8 mouse cellular contexts compared by ENCODE assay signal in genomic region chr8:3754261-3754850, GRCm38 (mm10). TPM values are rescaled to one million over a fixed set of nuclear protein-coding genes. Genes with fewer than 3 reads are reported as not detected.
A peak's percentile ranks its signal among the peaks of the same experiment; 100 is the strongest.
DNase-seq lines count a peak whose midpoint lies in the region; ATAC-seq and TF ChIP-seq lines count a peak whose summit lies in the region.
"Had no signal": no experiment of that assay in that cellular context is flagged by ENCODE, and none has a peak within 500 bp of the region (broad histone marks: within the 10 kb centered on the region; RNA-seq: fewer than 3 reads in every experiment).

No protein-coding gene starts in this region.

- no peak overlapping the region for H3K4me3 ChIP-seq in CH12.LX (replicated peaks in 1 of 3; ENCODE audit: low read depth in 2 of 3, low read length in 2 of 3, poor library complexity in 1 of 3)
- H3K4me3 ChIP-seq in heart, embryonic 13.5 days, result no peak overlapping the region
- H3K4me3 ChIP-seq: megakaryocyte, embryonic 14.5 days had no signal

- dilution Hi-C loops in CH12.LX (cut with MboI; ENCODE audit: extremely low pct_ligation_motif_present, extremely low pct_unique_long_range_greater_than_20kb, low sequenced_read_pairs), result no loop called here

- TF ChIP-seq CTCF in CH12.LX (conservative IDR thresholded peaks at IDR 0.05 in 1 of 2, IDR thresholded peaks at IDR 0.05 in 1 of 2; ENCODE audit: low read depth in 2 of 2, low read length in 2 of 2), result no peak

- no peak overlapping the region for H3K9ac ChIP-seq in CH12.LX (ENCODE audit: insufficient read depth, low read depth)
- H3K9ac ChIP-seq in heart, embryonic 13.5 days, result no peak overlapping the region

- peak; percentile 99 for ATAC-seq in heart, embryonic 13.5 days (ENCODE audit: extremely low read depth, insufficient number of reproducible peaks, low FRiP score, low TSS enrichment)
- peak; percentile 99 for ATAC-seq in megakaryocyte progenitor cell, adult 5-6 weeks (replicated peaks; ENCODE audit: poor library complexity)

- H3K9me3 ChIP-seq in CH12.LX (replicated peaks; ENCODE audit: low read length), result peaks cover 3% of the 10 kb centered on the region
- peaks cover 24% of the 10 kb centered on the region for H3K9me3 ChIP-seq in heart, embryonic 13.5 days

- no peak overlapping the region for H3K4me2 ChIP-seq in CH12.LX (ENCODE audit: insufficient read depth, low read depth, poor library complexity, severe bottlenecking)
- H3K4me2 ChIP-seq in heart, embryonic 13.5 days, result no peak overlapping the region

- H3K27me3 ChIP-seq in CH12.LX (replicated peaks), result peaks cover 13% of the 10 kb centered on the region
- no peaks in the 10 kb centered on the region for H3K27me3 ChIP-seq in heart, embryonic 13.5 days (replicated peaks)
- H3K27me3 ChIP-seq: megakaryocyte, embryonic 14.5 days had no signal

- 62% methylated on average over 18 of the region's 18 CpGs for WGBS in heart, embryonic 13.5 days

- H3K27ac ChIP-seq in CH12.LX (ENCODE audit: insufficient read depth, low read depth), result no peak overlapping the region
- H3K27ac ChIP-seq in heart, embryonic 13.5 days (replicated peaks), result no peak overlapping the region

- TF ChIP-seq RAD21 in CH12.LX (IDR thresholded peaks at IDR 0.05; ENCODE audit: low read depth, low read length), result no peak

- no peak for TF ChIP-seq POLR2A in CH12.LX (IDR thresholded peaks at IDR 0.05; ENCODE audit: low read depth, low read length)

- no peaks in the 10 kb centered on the region for H3K4me1 ChIP-seq in CH12.LX (ENCODE audit: control insufficient read depth in 1 of 2, insufficient read depth in 2 of 2)
- H3K4me1 ChIP-seq in heart, embryonic 13.5 days, result no peaks in the 10 kb centered on the region
- H3K4me1 ChIP-seq: megakaryocyte, embryonic 14.5 days had no signal

- TF ChIP-seq EP300 in CH12.LX (IDR thresholded peaks at IDR 0.05; ENCODE audit: low read length), result no peak

- H3K36me3 ChIP-seq in CH12.LX (replicated peaks in 1 of 2; ENCODE audit: control insufficient read depth in 1 of 2, insufficient read depth in 1 of 2, low read length in 1 of 2), result no peaks in the 10 kb centered on the region
- H3K36me3 ChIP-seq in heart, embryonic 13.5 days, result no peaks in the 10 kb centered on the region

- H3K79me2 ChIP-seq in CH12.LX (replicated peaks; ENCODE audit: control insufficient read depth, extremely low read depth, insufficient read depth, poor library complexity, severe bottlenecking), result no peaks in the 10 kb centered on the region

- peak; percentile 98 for DNase-seq in CH12.LX (ENCODE audit: extremely low read depth)
- DNase-seq in T-cell, adult 2 months (ENCODE audit: low spot score), result peak; percentile 50
- peak; percentile 92 for DNase-seq in embryo, embryonic 11 days
- DNase-seq in kidney, postnatal 25 days, result peak; percentile 69 to 74
- DNase-seq in spleen, adult 12 weeks (ENCODE audit: low spot score), result peak; percentile 25

- in situ Hi-C loops in CH12.LX (cut with MboI; ENCODE audit: low pct_ligation_motif_present, low pct_unique_long_range_greater_than_20kb, low sequenced_read_pairs), result no loop called here

TF ChIP-seq in CH12.LX, 34 proteins besides CTCF, POLR2A, EP300 and RAD21:
- TF ChIP-seq TBP (conservative IDR thresholded peaks at IDR 0.05; ENCODE audit: low read depth, low read length), result no peak
- no peak for TF ChIP-seq NRF1 (IDR thresholded peaks at IDR 0.05; ENCODE audit: low read depth, low read length)
- TF ChIP-seq MEF2A (IDR thresholded peaks at IDR 0.05; ENCODE audit: borderline replicate concordance, low read depth, low read length), result no peak
- TF ChIP-seq HCFC1 (IDR thresholded peaks at IDR 0.05; ENCODE audit: low read depth, low read length), result no peak
- no peak for TF ChIP-seq MAFK (IDR thresholded peaks at IDR 0.05; ENCODE audit: insufficient replicate concordance, low read length)
- TF ChIP-seq IRF4 (IDR thresholded peaks at IDR 0.05; ENCODE audit: low read depth, low read length), result no peak

RNA-seq across cellular contexts. Expression of gene Cd209a, which starts 5.6 kb away (rescaled TPM):
- total RNA-seq in CH12.LX (2012; rRNA removed), result not detected in 2 replicates
- not detected in 2 replicates for total RNA-seq in CH12.LX (2014; rRNA removed)
- not detected in 2 replicates for polyA plus RNA-seq in CH12.LX (2012; ENCODE audit: insufficient read length, low read depth)
- polyA plus RNA-seq in heart, embryonic 13.5 days (2015; fragmentation: Nextera tagmentation; extraction: Ambion mirVana), result not detected in 2 replicates
- total RNA-seq in megakaryocyte progenitor cell, adult 5-6 weeks (2015), result 0.35 and 2.1 TPM in 2 replicates
- 0.37 and 0.84 TPM in 2 replicates for total RNA-seq in megakaryocyte progenitor cell, adult 5-6 weeks (2017)

RNA-seq across cellular contexts. Expression of gene Clec4g, which starts 33.9 kb away (rescaled TPM):
- total RNA-seq in CH12.LX (2012; rRNA removed), result not detected in 2 replicates
- total RNA-seq in CH12.LX (2014; rRNA removed), result not detected in 2 replicates
- not detected in 2 replicates for polyA plus RNA-seq in CH12.LX (2012; ENCODE audit: insufficient read length, low read depth)
- polyA plus RNA-seq in heart, embryonic 13.5 days (2015; fragmentation: Nextera tagmentation; extraction: Ambion mirVana), result 3.7 and 5.9 TPM in 2 replicates
- not detected in 2 replicates for total RNA-seq in megakaryocyte progenitor cell, adult 5-6 weeks (2015)
- not detected in 2 replicates for total RNA-seq in megakaryocyte progenitor cell, adult 5-6 weeks (2017)

Comparison
In these comparisons a context has a peak if more than half of its experiments do, and no peak if none do; other contexts are left out.
1. DNase-seq: peak in every context shown above with its lines; median percentile 98 in CH12.LX; 92 in embryo, embryonic 11 days; 72 in kidney, postnatal 25 days; 50 in T-cell, adult 2 months; 25 in spleen, adult 12 weeks.